Mouse (Mus musculus): Measurements from ENCODE around the gene C130032M10Rik. TPM values are rescaled to one million over a fixed set of nuclear protein-coding genes. Genes with fewer than 3 reads are reported as not detected.

Gene C130032M10Rik
- polyA plus RNA-seq, 1 experiment from 2014 or later = not detected

DNA sequence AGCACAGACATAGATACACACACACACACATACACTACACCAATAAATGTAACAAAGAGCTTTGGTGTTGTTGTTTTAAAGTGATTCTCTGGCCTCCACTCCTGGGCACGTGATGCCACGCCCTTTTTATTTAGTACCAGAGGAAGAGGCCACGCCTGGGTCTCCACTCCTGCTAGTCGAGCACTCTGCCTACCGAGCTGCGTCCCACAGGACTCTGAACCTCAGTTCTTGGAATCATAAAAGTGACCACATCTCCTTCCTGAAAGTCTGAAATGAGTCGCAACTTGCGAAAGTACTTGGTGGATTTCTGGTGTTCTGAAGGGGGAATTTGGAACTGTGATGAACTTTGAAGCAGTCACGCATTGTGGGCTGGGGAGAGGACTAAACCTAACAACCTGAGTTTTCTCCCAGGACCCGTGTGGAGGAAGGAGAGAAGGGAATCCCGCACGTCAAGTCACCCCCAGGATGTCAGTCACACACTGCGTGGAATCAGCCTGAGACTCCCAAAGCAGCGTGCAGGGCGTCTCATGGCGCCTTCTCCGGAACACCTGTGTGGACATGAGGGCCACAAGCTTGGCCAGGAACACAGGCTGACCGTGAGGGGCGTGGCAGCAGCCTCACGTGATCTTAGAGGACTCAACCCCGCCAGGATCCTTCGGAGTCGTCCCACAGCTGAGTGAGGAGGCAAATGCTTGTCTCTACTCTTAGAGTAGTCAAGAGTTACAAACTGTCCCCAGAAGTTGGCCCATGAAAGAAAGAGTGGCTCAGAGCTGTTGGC, 27.8 kb upstream of the C130032M10Rik start:
- Histone ChIP-seq H3K9ac (ENCODE audit: low read depth, low read length) (no peak overlapping the region), H3K4me1 (replicated peaks; ENCODE audit: control insufficient read depth, insufficient read depth, low read length) (no peaks in the 10 kb centered on the region), H3K27ac (ENCODE audit: low read depth, low read length) (no peak overlapping the region), H3K9me3 (ENCODE audit: control insufficient read depth, low read length) (no peaks in the 10 kb centered on the region), H3K4me2 (replicated peaks; ENCODE audit: low read depth, low read length) (no peak overlapping the region), H3K36me3 (ENCODE audit: control insufficient read depth, insufficient read depth, low read length) (no peaks in the 10 kb centered on the region), H3K4me3 (ENCODE audit: low read depth, low read length) (no peak overlapping the region), H3K27me3 (ENCODE audit: control insufficient read depth, insufficient read depth, low read length) (no peaks in the 10 kb centered on the region)
- DNase-seq (ENCODE audit: low spot score) (no peak), ATAC-seq (ENCODE audit: low FRiP score) (no peak)
- 83% methylated on average over 23 of the region's 23 CpGs for WGBS

DNA sequence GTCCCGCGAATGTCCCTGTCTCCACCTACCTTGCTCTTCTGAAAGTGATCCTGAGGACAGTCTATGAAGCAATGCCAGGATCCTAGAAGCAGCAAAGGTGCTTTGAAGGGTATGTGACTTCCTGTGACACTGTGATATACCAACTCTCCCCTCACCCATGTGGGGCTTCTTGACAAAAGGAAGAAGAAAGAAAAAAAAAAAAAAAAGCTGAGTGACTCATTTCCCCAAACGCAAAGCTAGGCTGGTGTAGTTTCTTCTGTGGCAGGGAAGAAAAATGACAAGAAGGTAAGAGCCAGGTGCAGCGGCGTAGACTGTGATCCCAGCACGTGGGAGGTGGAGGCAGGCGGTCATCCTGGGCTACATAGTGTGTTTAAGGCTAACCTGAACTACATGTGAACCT, 19.0 kb upstream of the C130032M10Rik start:
- Histone ChIP-seq H3K27ac (ENCODE audit: low read depth, low read length) (no peak overlapping the region), H3K9ac (ENCODE audit: low read depth, low read length) (no peak overlapping the region), H3K9me3 (ENCODE audit: control insufficient read depth, low read length) (no peaks in the 10 kb centered on the region), H3K27me3 (ENCODE audit: control insufficient read depth, insufficient read depth, low read length) (no peaks in the 10 kb centered on the region), H3K4me1 (replicated peaks; ENCODE audit: control insufficient read depth, insufficient read depth, low read length) (0 out of 2 replicates have a peak, but pooled peaks cover 2% of the 10 kb centered on the region), H3K4me2 (replicated peaks; ENCODE audit: low read depth, low read length) (no peak overlapping the region), H3K4me3 (ENCODE audit: low read depth, low read length) (no peak overlapping the region), H3K36me3 (ENCODE audit: control insufficient read depth, insufficient read depth, low read length) (no peaks in the 10 kb centered on the region)
- WGBS = 86% methylated on average over 7 of the region's 7 CpGs
- no peak for DNase-seq (ENCODE audit: low spot score)
- ATAC-seq (ENCODE audit: low FRiP score) = no peak

DNA sequence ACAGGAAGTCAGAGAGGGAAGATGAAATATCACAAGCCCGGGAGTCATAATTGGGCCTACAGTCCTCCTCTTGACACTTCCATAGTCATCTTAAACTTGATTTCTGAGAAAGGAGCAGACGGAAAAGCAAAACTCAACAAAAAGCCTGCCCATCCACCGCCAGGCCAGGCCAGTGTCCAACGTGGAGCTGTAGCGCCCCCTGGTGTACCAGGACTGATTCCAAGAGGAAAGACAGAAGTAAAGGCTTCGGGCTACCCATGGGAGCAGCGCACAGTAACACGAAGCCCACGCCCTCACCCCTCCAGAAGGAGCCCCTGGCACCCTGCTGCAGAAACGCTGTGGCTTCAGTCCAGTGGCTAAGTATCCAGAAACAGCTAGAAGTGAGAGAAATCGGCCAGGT, 17.3 kb upstream of the C130032M10Rik start:
- WGBS = 13% methylated on average over 11 of the region's 11 CpGs
- Histone ChIP-seq H3K9ac (ENCODE audit: low read depth, low read length) (no peak overlapping the region), H3K4me1 (replicated peaks; ENCODE audit: control insufficient read depth, insufficient read depth, low read length) (0 out of 2 replicates have a peak, but pooled peaks cover 2% of the 10 kb centered on the region), H3K36me3 (ENCODE audit: control insufficient read depth, insufficient read depth, low read length) (no peaks in the 10 kb centered on the region), H3K27ac (ENCODE audit: low read depth, low read length) (no peak overlapping the region), H3K4me3 (ENCODE audit: low read depth, low read length) (no peak overlapping the region), H3K4me2 (replicated peaks; ENCODE audit: low read depth, low read length) (no peak overlapping the region), H3K9me3 (ENCODE audit: control insufficient read depth, low read length) (no peaks in the 10 kb centered on the region), H3K27me3 (ENCODE audit: control insufficient read depth, insufficient read depth, low read length) (no peaks in the 10 kb centered on the region)
- peak; percentile 67; the same call in 1 of the 2 replicates for ATAC-seq (ENCODE audit: low FRiP score)
- DNase-seq (ENCODE audit: low spot score) = peak; percentile 96

DNA sequence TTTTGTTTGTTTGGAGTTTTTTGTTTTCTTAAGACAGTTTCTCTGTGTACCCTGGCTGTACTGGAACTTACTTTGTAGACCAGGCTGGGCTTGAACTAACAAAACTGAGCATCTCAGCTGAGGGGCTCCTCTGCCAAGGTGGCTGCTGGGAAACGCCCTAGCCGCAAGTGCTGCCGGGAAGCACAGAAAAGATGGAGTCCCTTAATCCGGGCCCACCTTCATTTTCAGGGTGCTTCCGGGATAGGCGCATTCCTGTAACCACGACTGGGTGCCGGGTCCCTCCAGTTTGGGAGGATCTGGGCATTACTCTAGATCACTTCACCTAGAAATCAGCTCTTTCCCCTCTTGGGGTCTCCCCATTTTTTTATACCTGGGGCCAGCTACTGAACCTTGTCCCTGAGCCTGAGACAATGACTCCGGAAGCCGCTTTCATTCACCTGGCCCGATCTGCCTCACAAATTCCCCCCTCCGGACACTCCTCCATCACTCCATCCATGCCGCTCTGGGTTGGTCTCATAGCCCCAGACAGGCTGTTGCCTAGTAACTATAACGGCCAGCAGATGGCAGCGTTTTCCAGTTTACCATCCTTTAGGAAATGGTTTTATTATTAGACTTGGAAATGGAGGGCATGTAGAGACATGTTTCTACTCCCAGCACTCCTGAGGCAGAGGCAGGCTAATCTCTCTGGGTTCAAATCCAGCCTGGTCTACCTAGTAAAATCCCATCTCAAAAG, 15.5 kb upstream of the C130032M10Rik start:
- DNase-seq (ENCODE audit: low spot score) (peak; percentile 78), ATAC-seq (ENCODE audit: low FRiP score) (peak; percentile 51; the same call in 1 of the 2 replicates)
- Histone ChIP-seq H3K36me3 (ENCODE audit: control insufficient read depth, insufficient read depth, low read length) (no peaks in the 10 kb centered on the region), H3K27me3 (ENCODE audit: control insufficient read depth, insufficient read depth, low read length) (no peaks in the 10 kb centered on the region), H3K4me2 (replicated peaks; ENCODE audit: low read depth, low read length) (no peak overlapping the region), H3K4me3 (ENCODE audit: low read depth, low read length) (no peak overlapping the region), H3K27ac (ENCODE audit: low read depth, low read length) (no peak overlapping the region), H3K4me1 (replicated peaks; ENCODE audit: control insufficient read depth, insufficient read depth, low read length) (0 out of 2 replicates have a peak, but pooled peaks cover 2% of the 10 kb centered on the region), H3K9me3 (ENCODE audit: control insufficient read depth, low read length) (no peaks in the 10 kb centered on the region), H3K9ac (ENCODE audit: low read depth, low read length) (no peak overlapping the region)
- WGBS = 21% methylated on average over 15 of the region's 15 CpGs

DNA sequence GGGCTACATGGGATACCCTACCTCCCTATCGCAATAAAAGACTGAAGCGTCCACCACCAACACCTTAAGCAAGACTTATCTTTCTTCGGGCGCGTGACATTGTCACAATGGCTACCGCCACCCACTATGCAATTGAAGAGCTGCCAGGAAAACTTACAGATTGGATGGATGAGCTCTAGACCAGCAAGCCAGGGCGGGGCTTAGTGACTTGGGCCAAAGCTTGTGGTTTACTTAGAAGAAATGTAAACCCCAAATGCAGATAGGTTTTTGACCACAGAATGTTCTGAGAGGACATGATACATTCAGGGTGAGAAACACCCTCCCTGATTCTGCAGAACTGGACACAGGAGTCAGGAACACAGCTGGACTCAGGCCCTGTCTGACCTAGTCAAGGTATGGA, 14.4 kb upstream of the C130032M10Rik start:
- DNase-seq (ENCODE audit: low spot score) (no peak), ATAC-seq (ENCODE audit: low FRiP score) (no peak)
- Histone ChIP-seq H3K27me3 (ENCODE audit: control insufficient read depth, insufficient read depth, low read length) (no peaks in the 10 kb centered on the region), H3K4me2 (replicated peaks; ENCODE audit: low read depth, low read length) (no peak overlapping the region), H3K4me1 (replicated peaks; ENCODE audit: control insufficient read depth, insufficient read depth, low read length) (0 out of 2 replicates have a peak, but pooled peaks cover 2% of the 10 kb centered on the region), H3K4me3 (ENCODE audit: low read depth, low read length) (no peak overlapping the region), H3K36me3 (ENCODE audit: control insufficient read depth, insufficient read depth, low read length) (no peaks in the 10 kb centered on the region), H3K9me3 (ENCODE audit: control insufficient read depth, low read length) (no peaks in the 10 kb centered on the region), H3K27ac (ENCODE audit: low read depth, low read length) (no peak overlapping the region), H3K9ac (ENCODE audit: low read depth, low read length) (no peak overlapping the region)
- 96% methylated on average over 7 of the region's 7 CpGs for WGBS

DNA sequence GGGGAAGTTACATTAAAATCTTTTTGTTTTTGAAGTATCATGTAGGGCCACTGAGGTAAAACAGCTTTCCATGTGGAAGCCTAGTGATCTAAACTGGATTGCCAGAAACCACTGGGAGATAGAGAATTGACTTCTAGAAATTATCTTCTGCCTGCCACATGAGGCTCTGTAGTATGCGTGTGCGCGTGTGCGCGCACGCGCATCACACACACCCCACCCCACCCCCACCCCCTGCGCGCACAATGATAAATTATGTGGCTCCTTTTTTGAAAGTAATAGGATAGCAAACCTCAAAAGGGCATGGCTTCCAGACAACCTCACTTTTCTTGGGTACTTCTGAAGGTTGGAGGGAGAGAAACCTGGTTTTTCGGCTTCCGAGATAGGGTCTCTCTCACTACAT, 13.6 kb upstream of the C130032M10Rik start:
- Histone ChIP-seq H3K9me3 (ENCODE audit: control insufficient read depth, low read length) (no peaks in the 10 kb centered on the region), H3K27me3 (ENCODE audit: control insufficient read depth, insufficient read depth, low read length) (no peaks in the 10 kb centered on the region), H3K4me2 (replicated peaks; ENCODE audit: low read depth, low read length) (no peak overlapping the region), H3K4me3 (ENCODE audit: low read depth, low read length) (no peak overlapping the region), H3K4me1 (replicated peaks; ENCODE audit: control insufficient read depth, insufficient read depth, low read length) (0 out of 2 replicates have a peak, but pooled peaks cover 2% of the 10 kb centered on the region), H3K27ac (ENCODE audit: low read depth, low read length) (no peak overlapping the region), H3K9ac (ENCODE audit: low read depth, low read length) (no peak overlapping the region), H3K36me3 (ENCODE audit: control insufficient read depth, insufficient read depth, low read length) (no peaks in the 10 kb centered on the region)
- WGBS = 95% methylated on average over 11 of the region's 11 CpGs
- DNase-seq (ENCODE audit: low spot score) (no peak), ATAC-seq (ENCODE audit: low FRiP score) (no peak)

DNA sequence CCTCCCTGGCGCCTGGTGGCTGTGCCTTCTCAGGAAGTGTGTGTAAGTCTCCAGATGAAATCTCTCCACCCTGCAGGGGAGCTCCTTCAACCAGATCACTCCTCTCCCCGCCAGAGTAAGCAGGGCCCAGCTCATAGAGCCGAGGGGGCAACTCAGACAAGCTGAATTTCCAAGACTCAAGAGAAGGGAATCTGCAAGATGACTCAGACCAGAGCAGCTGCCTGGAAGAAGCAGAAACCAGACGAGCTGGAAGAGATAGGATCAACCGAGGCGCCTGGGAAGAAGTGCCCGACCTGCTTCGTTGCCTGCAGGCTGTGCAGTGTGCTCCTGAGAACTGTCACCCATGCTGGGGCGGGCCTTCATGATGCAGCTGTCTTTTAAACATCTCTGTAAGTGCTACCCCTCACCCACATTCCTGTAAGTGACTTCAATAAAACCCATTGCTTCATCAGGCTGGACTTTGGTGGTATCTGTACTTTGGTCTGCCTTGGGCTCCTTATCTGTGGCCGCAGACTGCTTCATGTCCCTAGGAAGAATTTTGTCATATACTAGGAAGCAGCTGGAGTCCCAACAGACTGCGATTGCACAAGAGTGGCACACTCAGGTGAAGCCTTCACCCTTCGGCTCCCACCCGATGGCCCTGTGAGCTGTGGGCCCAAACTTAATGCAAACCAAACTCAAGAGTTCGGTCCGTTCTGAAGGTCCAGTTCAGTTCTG, 12.6 kb upstream of the C130032M10Rik start:
- Histone ChIP-seq H3K9ac (ENCODE audit: low read depth, low read length) (no peak overlapping the region), H3K9me3 (ENCODE audit: control insufficient read depth, low read length) (no peaks in the 10 kb centered on the region), H3K27me3 (ENCODE audit: control insufficient read depth, insufficient read depth, low read length) (no peaks in the 10 kb centered on the region), H3K4me2 (replicated peaks; ENCODE audit: low read depth, low read length) (no peak overlapping the region), H3K4me1 (replicated peaks; ENCODE audit: control insufficient read depth, insufficient read depth, low read length) (0 out of 2 replicates have a peak, but pooled peaks cover 2% of the 10 kb centered on the region), H3K36me3 (ENCODE audit: control insufficient read depth, insufficient read depth, low read length) (no peaks in the 10 kb centered on the region), H3K27ac (ENCODE audit: low read depth, low read length) (no peak overlapping the region), H3K4me3 (ENCODE audit: low read depth, low read length) (no peak overlapping the region)
- 72% methylated on average over 15 of the region's 15 CpGs for WGBS
- DNase-seq (ENCODE audit: low spot score) = no peak
- no peak for ATAC-seq (ENCODE audit: low FRiP score)

DNA sequence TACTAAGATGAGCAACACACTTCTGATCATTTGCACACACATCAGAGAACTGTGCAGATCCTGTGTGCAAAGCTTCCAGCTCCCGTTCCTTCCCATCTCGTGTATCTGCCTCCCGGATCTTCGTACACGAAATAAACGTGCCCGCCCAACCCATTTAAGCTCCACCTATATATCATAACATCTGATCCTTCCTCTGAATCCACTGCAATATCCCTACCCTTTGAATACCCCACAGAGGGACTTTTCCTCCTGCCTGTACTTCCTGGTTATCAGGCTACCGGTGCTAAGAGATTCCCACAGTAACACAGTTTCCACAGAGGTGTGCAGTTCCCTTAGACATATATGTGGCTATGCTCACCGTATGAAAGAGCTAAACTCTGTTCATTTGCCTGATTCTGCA, 10.7 kb upstream of the C130032M10Rik start, which contains the start of gene Ccr4:
Gene Ccr4 (minus strand): TSS at position 101 of the 400 bp plus-strand sequence.
- ATAC-seq (ENCODE audit: low FRiP score) (no peak), DNase-seq (ENCODE audit: low spot score) (no peak)
- Histone ChIP-seq H3K9me3 (ENCODE audit: control insufficient read depth, low read length) (no peaks in the 10 kb centered on the region), H3K4me1 (replicated peaks; ENCODE audit: control insufficient read depth, insufficient read depth, low read length) (no peaks in the 10 kb centered on the region), H3K4me3 (ENCODE audit: low read depth, low read length) (no peak within 1 kb of the TSS), H3K4me2 (replicated peaks; ENCODE audit: low read depth, low read length) (no peak within 1 kb of the TSS), H3K27me3 (ENCODE audit: control insufficient read depth, insufficient read depth, low read length) (no peaks in the 10 kb centered on the region), H3K36me3 (ENCODE audit: control insufficient read depth, insufficient read depth, low read length) (no peaks in the 10 kb centered on the region), H3K27ac (ENCODE audit: low read depth, low read length) (no peak within 1 kb of the TSS), H3K9ac (ENCODE audit: low read depth, low read length) (no peak within 1 kb of the TSS)
- WGBS = 90% methylated on average over 9 of the region's 9 CpGs

All from hindbrain, embryonic 11.5 days (tissue).